Mouse (Mus musculus) embryonic facial prominence, embryonic 15.5 days (tissue): Measurements from ENCODE around the gene Pglyrp4. TPM values are rescaled to one million over a fixed set of nuclear protein-coding genes. Genes with fewer than 3 reads are reported as not detected.
"Not testable (repeated sequence)": the region's sequence is repeated elsewhere in the genome, so short reads cannot be mapped to it uniquely, and the experiment has no call there.

Experiments
- ATAC-seq: fragments of 200-750 bp; cut with Nextera tagmentation; 2 replicates; pipeline ENCODE4 v1.8.0; 2017; ENCODE audit warnings: low read depth, moderate TSS enrichment; ENCODE audit not compliant: insufficient number of reproducible peaks, low FRiP score, low TSS enrichment
- H3K27ac ChIP-seq: fragments of 300-500 bp; sonication (generic); replicated peaks from 2 replicates; pipeline ENCODE4 v1.5.1; 2015; ENCODE audit warnings: mild to moderate bottlenecking, inconsistent platforms
- H3K27me3 ChIP-seq: fragments of 300-500 bp; sonication (generic); 2 replicates; pipeline ENCODE4 v1.6.1; 2015; ENCODE audit warnings: inconsistent platforms
- H3K36me3 ChIP-seq: fragments of 300-500 bp; sonication (generic); 2 replicates; pipeline ENCODE4 v1.6.1; 2015; ENCODE audit warnings: mild to moderate bottlenecking, inconsistent platforms
- H3K4me1 ChIP-seq: fragments of 300-500 bp; sonication (generic); 2 replicates; pipeline ENCODE4 v1.6.1; 2015; ENCODE audit warnings: inconsistent platforms
- H3K4me2 ChIP-seq: fragments of 300-500 bp; sonication (generic); replicated peaks from 2 replicates; pipeline ENCODE4 v1.6.1; 2015; ENCODE audit warnings: mild to moderate bottlenecking, inconsistent platforms
- H3K4me3 ChIP-seq: fragments of 300-500 bp; sonication (generic); replicated peaks from 2 replicates; pipeline ENCODE4 v1.5.1; 2015; ENCODE audit warnings: mild to moderate bottlenecking, inconsistent platforms
- H3K9ac ChIP-seq: fragments of 300-500 bp; sonication (generic); 2 replicates; pipeline ENCODE4 v1.6.1; 2015; ENCODE audit warnings: inconsistent platforms
- H3K9me3 ChIP-seq: fragments of 300-500 bp; sonication (generic); replicated peaks from 2 replicates; pipeline ENCODE4 v1.6.1; 2016; ENCODE audit warnings: inconsistent platforms
- WGBS: fragments of 180-500 bp; shearing (Covaris S2); methylation state at CpG from one replicate; pipeline ENCODE4 v1.1.7; 2015; 5-methylcytosine and 5-hydroxymethylcytosine counted together
- polyA plus RNA-seq: library from polyadenylated mRNA; unstranded; fragments of >200 nt; fragmentation: Nextera tagmentation; extraction: Ambion mirVana; gene quantifications from 2 replicates; pipeline ENCODE4 v1.2.1, GENCODE M21; 2015

Pglyrp4 gene
- 0.25 and 0.41 TPM in 2 replicates for polyA plus RNA-seq

GRCm38 (mm10) chr3:90726606-90727005 lies at the start of gene Pglyrp4:
Gene Pglyrp4, plus strand, starts transcription at chr3:90726906.
- Histone ChIP-seq H3K4me1 (no peaks in the 10 kb centered on the region), H3K4me3 (no peak within 1 kb of the TSS), H3K9me3 (no peaks in the 10 kb centered on the region), H3K9ac (no peak within 1 kb of the TSS), H3K36me3 (no peaks in the 10 kb centered on the region), H3K4me2 (no peak within 1 kb of the TSS), H3K27ac (no peak within 1 kb of the TSS), H3K27me3 (no peaks in the 10 kb centered on the region)
- 80% methylated on average over 3 of the region's 3 CpGs for WGBS
- ATAC-seq, result no peak

GRCm38 (mm10) chr3:90678656-90679055 lies 48.0 kb upstream of the Pglyrp4 start:
- no peaks in the 10 kb centered on the region for H3K36me3 ChIP-seq
- no peaks in the 10 kb centered on the region for H3K27me3 ChIP-seq
- H3K4me2 ChIP-seq, result no peak overlapping the region
- no peak overlapping the region for H3K9ac ChIP-seq
- H3K9me3 ChIP-seq, result no peaks in the 10 kb centered on the region
- H3K4me3 ChIP-seq, result no peak overlapping the region
- WGBS, result 61% methylated on average over 3 of the region's 3 CpGs
- H3K4me1 ChIP-seq, result no peaks in the 10 kb centered on the region
- no peak for ATAC-seq
- no peak overlapping the region for H3K27ac ChIP-seq

- Histone ChIP-seq H3K4me2 (no peak overlapping the region), H3K27ac (no peak overlapping the region), H3K4me3 (no peak overlapping the region), H3K27me3 (no peaks in the 10 kb centered on the region), H3K9ac (no peak overlapping the region), H3K4me1 (no peaks in the 10 kb centered on the region), H3K36me3 (no peaks in the 10 kb centered on the region), H3K9me3 (no peaks in the 10 kb centered on the region)
- ATAC-seq, result no peak
- WGBS, result 85% methylated on average over 3 of the region's 3 CpGs
These were observed 42.8 kb upstream of the Pglyrp4 start for GRCm38 (mm10) chr3:90683929-90684328.

- no peak for ATAC-seq
- no peak overlapping the region for H3K27ac ChIP-seq
- H3K9me3 ChIP-seq, result no peaks in the 10 kb centered on the region
- no peak overlapping the region for H3K9ac ChIP-seq
- no peak overlapping the region for H3K4me3 ChIP-seq
- WGBS, result 77% methylated on average over 2 of the region's 2 CpGs
- no peaks in the 10 kb centered on the region for H3K27me3 ChIP-seq
- no peaks in the 10 kb centered on the region for H3K4me1 ChIP-seq
- H3K4me2 ChIP-seq, result no peak overlapping the region
- no peaks in the 10 kb centered on the region for H3K36me3 ChIP-seq
These were observed 39.9 kb upstream of the Pglyrp4 start for GRCm38 (mm10) chr3:90686835-90687234.

GRCm38 (mm10) chr3:90693496-90693895 lies 33.2 kb upstream of the Pglyrp4 start:
- Histone ChIP-seq H3K4me1 (no peaks in the 10 kb centered on the region), H3K9me3 (no peaks in the 10 kb centered on the region), H3K4me2 (no peak overlapping the region), H3K27me3 (no peaks in the 10 kb centered on the region), H3K27ac (no peak overlapping the region), H3K9ac (no peak overlapping the region), H3K4me3 (no peak overlapping the region), H3K36me3 (no peaks in the 10 kb centered on the region)
- no peak for ATAC-seq
- WGBS, result 80% methylated on average over 2 of the region's 2 CpGs

- Histone ChIP-seq H3K36me3 (no peaks in the 10 kb centered on the region), H3K9me3 (no peaks in the 10 kb centered on the region), H3K4me3 (no peak within 1 kb of the TSS), H3K9ac (no peak within 1 kb of the TSS), H3K27ac (no peak within 1 kb of the TSS), H3K27me3 (no peaks in the 10 kb centered on the region), H3K4me2 (no peak within 1 kb of the TSS), H3K4me1 (no peaks in the 10 kb centered on the region)
- 49% methylated on average over 3 of the region's 3 CpGs for WGBS
- no peak for ATAC-seq
These were observed 31.1 kb upstream of the Pglyrp4 start, which contains the start of gene S100a9 for GRCm38 (mm10) chr3:90695613-90696012. Gene S100a9, minus strand, starts transcription at chr3:90695721.

- Histone ChIP-seq H3K27ac (no peak overlapping the region), H3K9ac (no peak overlapping the region), H3K4me1 (no peaks in the 10 kb centered on the region), H3K4me3 (no peak overlapping the region), H3K27me3 (no peaks in the 10 kb centered on the region), H3K36me3 (no peaks in the 10 kb centered on the region), H3K4me2 (no peak overlapping the region), H3K9me3 (no peaks in the 10 kb centered on the region)
- 94% methylated on average over 2 of the region's 2 CpGs for WGBS
- no peak for ATAC-seq
These were observed 24.5 kb upstream of the Pglyrp4 start for GRCm38 (mm10) chr3:90702244-90702643.

GRCm38 (mm10) chr3:90708523-90709202 lies 18.0 kb upstream of the Pglyrp4 start:
- ATAC-seq, result no peak
- H3K4me1 ChIP-seq, result no peaks in the 10 kb centered on the region
- H3K9ac ChIP-seq, result no peak overlapping the region
- no peak overlapping the region for H3K27ac ChIP-seq
- H3K4me3 ChIP-seq, result no peak overlapping the region
- H3K36me3 ChIP-seq, result no peaks in the 10 kb centered on the region
- WGBS, result 26% methylated on average over 4 of the region's 4 CpGs
- no peaks in the 10 kb centered on the region for H3K9me3 ChIP-seq
- H3K27me3 ChIP-seq, result no peaks in the 10 kb centered on the region
- H3K4me2 ChIP-seq, result no peak overlapping the region

- H3K4me1 ChIP-seq, result no peaks in the 10 kb centered on the region
- no peaks in the 10 kb centered on the region for H3K27me3 ChIP-seq
- no peak overlapping the region for H3K4me3 ChIP-seq
- no peaks in the 10 kb centered on the region for H3K9me3 ChIP-seq
- no peak overlapping the region for H3K27ac ChIP-seq
- no peak overlapping the region for H3K9ac ChIP-seq
- H3K4me2 ChIP-seq, result no peak overlapping the region
- ATAC-seq, result peak; percentile 11; the same call in 1 of the 2 replicates
- H3K36me3 ChIP-seq, result no peaks in the 10 kb centered on the region
- 46% methylated on average over 12 of the region's 12 CpGs for WGBS
These were observed 16.9 kb upstream of the Pglyrp4 start for GRCm38 (mm10) chr3:90709591-90710460.

GRCm38 (mm10) chr3:90749658-90750057 lies 23.0 kb downstream of the Pglyrp4 start:
- no peak overlapping the region for H3K4me2 ChIP-seq
- H3K27ac ChIP-seq, result no peak overlapping the region
- H3K36me3 ChIP-seq, result no peaks in the 10 kb centered on the region
- no peak overlapping the region for H3K9ac ChIP-seq
- no peaks in the 10 kb centered on the region for H3K4me1 ChIP-seq
- no peaks in the 10 kb centered on the region for H3K27me3 ChIP-seq
- ATAC-seq, result no peak
- no peaks in the 10 kb centered on the region for H3K9me3 ChIP-seq
- H3K4me3 ChIP-seq, result no peak overlapping the region
- 92% methylated on average over 1 of the region's 1 CpGs for whole genome bisulfite sequencing

- H3K4me3 ChIP-seq, ATAC-seq, H3K9me3 ChIP-seq, H3K36me3 ChIP-seq, H3K4me2 ChIP-seq, H3K27ac ChIP-seq, H3K9ac ChIP-seq, H3K4me1 ChIP-seq, H3K27me3 ChIP-seq: not testable (repeated sequence)
- WGBS, result 88% methylated on average over 1 of the region's 1 CpGs
These were observed 51.1 kb downstream of the Pglyrp4 start, which contains the start of gene Gm5849 for GRCm38 (mm10) chr3:90777776-90778175. Gene Gm5849, minus strand, starts transcription at chr3:90777876.
